Mouse (Mus musculus) erythroblast, adult 5-6 weeks (primary cell): ENCODE results near the gene Tulp2. TPM values are rescaled to one million over a fixed set of nuclear protein-coding genes. Genes with fewer than 3 reads are reported as not detected.

ENCODE experiments used
- ATAC-seq: replicated peaks from 2 replicates; pipeline ENCODE4 v1.8.0; 2016; ENCODE audit warnings: moderate number of reproducible peaks, mild to moderate bottlenecking, moderate TSS enrichment, inconsistent platforms; ENCODE audit not compliant: poor library complexity, low FRiP score, severe bottlenecking
- total RNA-seq, 2 experiments: library from RNA; stranded (forward) in 1 of 2; stranded (reverse) in 1 of 2; fragments of 150-400 nt in 1 of 2; fragments of 200-764, 138-1000 nt in 1 of 2; gene quantifications; 2 replicates each; pipeline versions ENCODE4 v1.2.3 to v1.2.4; 2015 to 2017; ENCODE audit warnings: low replicate concordance in 2 of 2

The Tulp2 gene
- total RNA-seq, 2 experiments from 2014 or later: not detected

- no peak for ATAC-seq
These were observed 87.2 kb downstream of the Tulp2 start for GRCm38 (mm10) chr7:45568601-45569473.

GRCm38 (mm10) chr7:45570103-45570741 is 88.5 kb downstream of the Tulp2 start, which contains the start of gene Bcat2:
Gene Bcat2 (plus strand): TSS chr7:45570153.
- peak; percentile 85 for ATAC-seq

GRCm38 (mm10) chr7:45571966-45572365 is 90.3 kb downstream of the Tulp2 start:
- no peak for ATAC-seq

Other genes with a start within 250 kb of the Tulp2 start
Only the 30 nearest of the 36 such genes appear.
- not detected in 2 replicates for gene Slc6a21, start 204.4 kb upstream of the Tulp2 start, total RNA-seq (2015; ENCODE audit: low replicate concordance)
- not detected in 2 replicates for gene Slc6a21, start 204.4 kb upstream of the Tulp2 start, total RNA-seq (2017; ENCODE audit: low replicate concordance)
- 0.42 TPM in 1 of 2 replicates, not detected in the other for gene Trpm4, start 148.1 kb upstream of the Tulp2 start, total RNA-seq (2015; ENCODE audit: low replicate concordance)
- not detected in 2 replicates for gene Trpm4, start 148.1 kb upstream of the Tulp2 start, total RNA-seq (2017; ENCODE audit: low replicate concordance)
- not detected in 2 replicates for gene Hrc, start 146.6 kb upstream of the Tulp2 start, total RNA-seq (2015; ENCODE audit: low replicate concordance)
- not detected in 2 replicates for gene Hrc, start 146.6 kb upstream of the Tulp2 start, total RNA-seq (2017; ENCODE audit: low replicate concordance)
- gene Ppfia3, start 114.9 kb upstream of the Tulp2 start, total RNA-seq (2015; ENCODE audit: low replicate concordance): 1.9 TPM in 1 of 2 replicates, not detected in the other
- gene Ppfia3, start 114.9 kb upstream of the Tulp2 start, total RNA-seq (2017; ENCODE audit: low replicate concordance): 0.26 TPM in 1 of 2 replicates, not detected in the other
- 1.5 TPM in 1 of 2 replicates, not detected in the other for gene Lin7b, start 111.3 kb upstream of the Tulp2 start, total RNA-seq (2015; ENCODE audit: low replicate concordance)
- 5.4 TPM in 1 of 2 replicates, not detected in the other for gene Lin7b, start 111.3 kb upstream of the Tulp2 start, total RNA-seq (2017; ENCODE audit: low replicate concordance)
- 50.5 and 70.2 TPM in 2 replicates for gene Snrnp70, start 86.1 kb upstream of the Tulp2 start, total RNA-seq (2015; ENCODE audit: low replicate concordance)
- gene Snrnp70, start 86.1 kb upstream of the Tulp2 start, total RNA-seq (2017; ENCODE audit: low replicate concordance): 169 and 259 TPM in 2 replicates
- gene Kcna7, start 76.2 kb upstream of the Tulp2 start, total RNA-seq (2015; ENCODE audit: low replicate concordance): not detected in 2 replicates
- gene Kcna7, start 76.2 kb upstream of the Tulp2 start, total RNA-seq (2017; ENCODE audit: low replicate concordance): not detected in 2 replicates
- gene Ntf5, start 68.2 kb upstream of the Tulp2 start, total RNA-seq (2015; ENCODE audit: low replicate concordance): not detected in 2 replicates
- gene Ntf5, start 68.2 kb upstream of the Tulp2 start, total RNA-seq (2017; ENCODE audit: low replicate concordance): not detected in 2 replicates
- gene Lhb, start 61.1 kb upstream of the Tulp2 start, total RNA-seq (2015; ENCODE audit: low replicate concordance): not detected in 2 replicates
- not detected in 2 replicates for gene Lhb, start 61.1 kb upstream of the Tulp2 start, total RNA-seq (2017; ENCODE audit: low replicate concordance)
- gene Gys1, start 47.0 kb upstream of the Tulp2 start, total RNA-seq (2015; ENCODE audit: low replicate concordance): 11.7 and 13.2 TPM in 2 replicates
- 4.6 and 8.9 TPM in 2 replicates for gene Gys1, start 47.0 kb upstream of the Tulp2 start, total RNA-seq (2017; ENCODE audit: low replicate concordance)
- gene Ruvbl2, start 43.8 kb upstream of the Tulp2 start, total RNA-seq (2015; ENCODE audit: low replicate concordance): 54.1 and 63.4 TPM in 2 replicates
- gene Ruvbl2, start 43.8 kb upstream of the Tulp2 start, total RNA-seq (2017; ENCODE audit: low replicate concordance): 23.1 and 50.1 TPM in 2 replicates
- 1,430 and 1,622 TPM in 2 replicates for gene Ftl1, start 22.0 kb upstream of the Tulp2 start, total RNA-seq (2015; ENCODE audit: low replicate concordance)
- gene Ftl1, start 22.0 kb upstream of the Tulp2 start, total RNA-seq (2017; ENCODE audit: low replicate concordance): 705 and 987 TPM in 2 replicates
- gene Bax, start 15.0 kb upstream of the Tulp2 start, total RNA-seq (2015; ENCODE audit: low replicate concordance): 8.6 and 12.7 TPM in 2 replicates
- gene Bax, start 15.0 kb upstream of the Tulp2 start, total RNA-seq (2017; ENCODE audit: low replicate concordance): 9.7 and 11.8 TPM in 2 replicates
- gene Gm45808, start 4.9 kb downstream of the Tulp2 start, total RNA-seq (2015; ENCODE audit: low replicate concordance): not detected in 2 replicates
- not detected in 2 replicates for gene Gm45808, start 4.9 kb downstream of the Tulp2 start, total RNA-seq (2017; ENCODE audit: low replicate concordance)
- 3.3 TPM in 2 replicates for gene Dhdh, start 6.9 kb downstream of the Tulp2 start, total RNA-seq (2015; ENCODE audit: low replicate concordance)
- gene Dhdh, start 6.9 kb downstream of the Tulp2 start, total RNA-seq (2017; ENCODE audit: low replicate concordance): 2.1 and 2.3 TPM in 2 replicates
- gene Nucb1, start 28.5 kb downstream of the Tulp2 start, total RNA-seq (2015; ENCODE audit: low replicate concordance): 83.0 and 88.6 TPM in 2 replicates
- gene Nucb1, start 28.5 kb downstream of the Tulp2 start, total RNA-seq (2017; ENCODE audit: low replicate concordance): 487 and 671 TPM in 2 replicates
- 1,095 and 1,392 TPM in 2 replicates for gene Ppp1r15a, start 44.4 kb downstream of the Tulp2 start, total RNA-seq (2015; ENCODE audit: low replicate concordance)
- gene Ppp1r15a, start 44.4 kb downstream of the Tulp2 start, total RNA-seq (2017; ENCODE audit: low replicate concordance): 1,351 and 1,490 TPM in 2 replicates
- 1.3 TPM in 1 of 2 replicates, not detected in the other for gene Plekha4, start 44.5 kb downstream of the Tulp2 start, total RNA-seq (2015; ENCODE audit: low replicate concordance)
- gene Plekha4, start 44.5 kb downstream of the Tulp2 start, total RNA-seq (2017; ENCODE audit: low replicate concordance): 2.8 and 9.9 TPM in 2 replicates
- not detected in 2 replicates for gene Hsd17b14, start 73.0 kb downstream of the Tulp2 start, total RNA-seq (2015; ENCODE audit: low replicate concordance)
- not detected in 2 replicates for gene Hsd17b14, start 73.0 kb downstream of the Tulp2 start, total RNA-seq (2017; ENCODE audit: low replicate concordance)
- gene Bcat2, start 88.3 kb downstream of the Tulp2 start, total RNA-seq (2015; ENCODE audit: low replicate concordance): 5.8 and 9.0 TPM in 2 replicates
- gene Bcat2, start 88.3 kb downstream of the Tulp2 start, total RNA-seq (2017; ENCODE audit: low replicate concordance): 10.7 and 11.2 TPM in 2 replicates
- not detected in 2 replicates for gene Fgf21, start 133.6 kb downstream of the Tulp2 start, total RNA-seq (2015; ENCODE audit: low replicate concordance)
- not detected in 2 replicates for gene Fgf21, start 133.6 kb downstream of the Tulp2 start, total RNA-seq (2017; ENCODE audit: low replicate concordance)
- gene Fut1, start 135.4 kb downstream of the Tulp2 start, total RNA-seq (2015; ENCODE audit: low replicate concordance): not detected in 2 replicates
- not detected in 2 replicates for gene Fut1, start 135.4 kb downstream of the Tulp2 start, total RNA-seq (2017; ENCODE audit: low replicate concordance)
- gene Izumo1, start 139.9 kb downstream of the Tulp2 start, total RNA-seq (2015; ENCODE audit: low replicate concordance): not detected in 2 replicates
- not detected in 2 replicates for gene Izumo1, start 139.9 kb downstream of the Tulp2 start, total RNA-seq (2017; ENCODE audit: low replicate concordance)
- gene Rasip1, start 145.6 kb downstream of the Tulp2 start, total RNA-seq (2015; ENCODE audit: low replicate concordance): not detected in 2 replicates
- gene Rasip1, start 145.6 kb downstream of the Tulp2 start, total RNA-seq (2017; ENCODE audit: low replicate concordance): not detected in 2 replicates
- gene Mamstr, start 158.1 kb downstream of the Tulp2 start, total RNA-seq (2015; ENCODE audit: low replicate concordance): not detected in 2 replicates
- not detected in 2 replicates for gene Mamstr, start 158.1 kb downstream of the Tulp2 start, total RNA-seq (2017; ENCODE audit: low replicate concordance)
- gene Fut2, start 184.5 kb downstream of the Tulp2 start, total RNA-seq (2015; ENCODE audit: low replicate concordance): not detected in 2 replicates
- gene Fut2, start 184.5 kb downstream of the Tulp2 start, total RNA-seq (2017; ENCODE audit: low replicate concordance): not detected in 2 replicates
- gene Ntn5, start 202.1 kb downstream of the Tulp2 start, total RNA-seq (2015; ENCODE audit: low replicate concordance): not detected in 2 replicates
- not detected in 2 replicates for gene Ntn5, start 202.1 kb downstream of the Tulp2 start, total RNA-seq (2017; ENCODE audit: low replicate concordance)
- not detected in 2 replicates for gene Sec1, start 212.5 kb downstream of the Tulp2 start, total RNA-seq (2015; ENCODE audit: low replicate concordance)
- gene Sec1, start 212.5 kb downstream of the Tulp2 start, total RNA-seq (2017; ENCODE audit: low replicate concordance): not detected in 2 replicates
- not detected in 2 replicates for gene Car11, start 218.0 kb downstream of the Tulp2 start, total RNA-seq (2015; ENCODE audit: low replicate concordance)
- not detected in 2 replicates for gene Car11, start 218.0 kb downstream of the Tulp2 start, total RNA-seq (2017; ENCODE audit: low replicate concordance)
- 1.5 and 1.9 TPM in 2 replicates for gene Dbp, start 223.2 kb downstream of the Tulp2 start, total RNA-seq (2015; ENCODE audit: low replicate concordance)
- 0.77 and 2.2 TPM in 2 replicates for gene Dbp, start 223.2 kb downstream of the Tulp2 start, total RNA-seq (2017; ENCODE audit: low replicate concordance)